Mouse (Mus musculus) T-cell, adult 66 days (primary cell): ENCODE data around the gene Rem2. TPM values are rescaled to one million over a fixed set of nuclear protein-coding genes. Genes with fewer than 3 reads are reported as not detected.

Experiments used
- total RNA-seq, 2 experiments: library from RNA; stranded (reverse); gene quantifications; 3 replicates in 1 of 2; 4 replicates in 1 of 2; pipeline ENCODE4 v1.2.4; 2023

Rem2 gene
- 1 to 10 TPM; 1.5 to 1.7 TPM for total RNA-seq

GRCm38 (mm10) chr14:54475941-54476844 is at the start of gene Rem2:
TSS of gene Rem2 (plus strand) at chr14:54476100.

GRCm38 (mm10) chr14:54426689-54427398 is 49.1 kb upstream of the Rem2 start, which contains the start of gene Mrpl52:
TSS of gene Mrpl52 (plus strand) at chr14:54426909.

GRCm38 (mm10) chr14:54431334-54432077 is 44.4 kb upstream of the Rem2 start, which contains the start of gene Mmp14:
TSS of gene Mmp14 (plus strand) at chr14:54431612.

GRCm38 (mm10) chr14:54463959-54464292 is 12.0 kb upstream of the Rem2 start, which contains the start of gene Lrp10:
TSS of gene Lrp10 (plus strand) at chr14:54464137.

Other genes with a start within 250 kb of the Rem2 start
- gene Dad1, start 222.0 kb upstream of the Rem2 start, total RNA-seq, result 100 to 1,000 TPM; 142 to 151 TPM
- 1 to 10 TPM; 5.3 to 6.2 TPM for gene Abhd4, start 221.9 kb upstream of the Rem2 start, total RNA-seq
- not detected for gene Olfr49, start 191.2 kb upstream of the Rem2 start, total RNA-seq
- gene Oxa1l, start 115.3 kb upstream of the Rem2 start, total RNA-seq, result 10 to 100 TPM; 72.7 to 93.1 TPM
- gene Slc7a7, start 58.3 kb upstream of the Rem2 start, total RNA-seq, result 1 to 10 TPM; 1.1 to 2.4 TPM
- 10 to 100 TPM; 70.9 to 71.6 TPM for gene Mrpl52, start 49.2 kb upstream of the Rem2 start, total RNA-seq
- gene Mmp14, start 44.5 kb upstream of the Rem2 start, total RNA-seq, result 1 to 10 TPM in 1 of 2 experiments, under 1 TPM in 1; 0.61 to 1.1 TPM
- 100 to 1,000 TPM; 125 to 142 TPM for gene Lrp10, start 12.0 kb upstream of the Rem2 start, total RNA-seq
- gene Prmt5, start 41.4 kb downstream of the Rem2 start, total RNA-seq, result 10 to 100 TPM; 39.8 to 40.1 TPM
- 10 to 100 TPM; 12.0 to 16.5 TPM for gene Haus4, start 78.5 kb downstream of the Rem2 start, total RNA-seq
- under 1 TPM; 0.32 to 0.59 TPM for gene Ajuba, start 101.5 kb downstream of the Rem2 start, total RNA-seq
- gene 4931414P19Rik, start 129.9 kb downstream of the Rem2 start, total RNA-seq, result 1 to 10 TPM; 4.8 to 6.4 TPM
- 10 to 100 TPM; 60.0 to 72.1 TPM for gene Psmb5, start 141.9 kb downstream of the Rem2 start, total RNA-seq
- not detected for gene Psmb11, start 145.3 kb downstream of the Rem2 start, total RNA-seq
- not detected for gene Gm17606, start 164.9 kb downstream of the Rem2 start, total RNA-seq
- gene Cdh24, start 165.3 kb downstream of the Rem2 start, total RNA-seq, result 1 to 10 TPM; 8.4 to 8.8 TPM
- 10 to 100 TPM; 37.4 to 47.4 TPM for gene 1700123O20Rik, start 210.1 kb downstream of the Rem2 start, total RNA-seq
- gene Acin1, start 210.8 kb downstream of the Rem2 start, total RNA-seq, result 100 to 1,000 TPM; 566 to 583 TPM
- gene Gm29776, start 222.7 kb downstream of the Rem2 start, total RNA-seq, result not detected
- not detected for gene Cebpe, start 236.1 kb downstream of the Rem2 start, total RNA-seq